Mouse (Mus musculus) CD4-positive helper T cell, adult 2 months (primary cell): ENCODE data around the gene 1700010I14Rik.

Experiments
- DNase-seq: peaks from one replicate; pipeline ENCODE4 v3.0.0-alpha.2; 2012; ENCODE audit warnings: low read depth, missing footprints, low spot score

The 1700010I14Rik gene

DNA sequence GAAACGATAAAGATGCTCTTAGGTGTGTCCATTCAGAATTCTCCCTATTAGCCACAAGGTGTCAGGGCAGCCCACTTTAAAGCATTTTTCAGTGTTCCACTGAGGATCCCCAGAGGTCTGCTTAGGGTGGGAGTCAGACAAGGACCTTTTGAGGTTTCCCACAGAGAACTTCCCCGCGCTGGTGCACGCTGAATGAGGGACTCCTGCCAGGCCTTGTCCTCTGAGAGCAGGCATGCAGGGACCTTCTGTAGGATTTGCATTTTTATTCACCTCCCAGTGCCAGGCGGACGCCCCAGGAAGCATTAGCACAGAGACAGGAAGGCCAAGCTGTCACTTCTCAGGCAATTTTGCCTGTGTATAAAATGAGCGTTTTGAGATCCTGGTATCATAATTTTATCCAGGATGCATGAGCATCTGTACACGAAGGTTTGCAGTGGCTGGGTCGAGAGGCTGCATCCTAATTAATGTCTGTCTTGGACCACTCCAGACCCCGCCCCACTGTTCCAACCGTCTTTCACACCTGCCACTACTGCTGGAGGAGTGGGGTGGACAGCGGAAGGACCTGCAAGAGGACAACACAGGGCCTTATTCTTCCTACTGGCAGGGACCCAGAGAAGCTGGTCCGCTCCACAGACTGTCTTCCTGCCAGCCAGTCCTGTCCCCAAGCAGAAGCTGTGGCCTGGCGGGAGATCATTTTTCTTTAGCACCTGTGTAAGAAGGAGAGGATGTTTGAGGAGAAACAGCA is 35.2 kb downstream of the 1700010I14Rik start:
- DNase-seq, result no peak

DNA sequence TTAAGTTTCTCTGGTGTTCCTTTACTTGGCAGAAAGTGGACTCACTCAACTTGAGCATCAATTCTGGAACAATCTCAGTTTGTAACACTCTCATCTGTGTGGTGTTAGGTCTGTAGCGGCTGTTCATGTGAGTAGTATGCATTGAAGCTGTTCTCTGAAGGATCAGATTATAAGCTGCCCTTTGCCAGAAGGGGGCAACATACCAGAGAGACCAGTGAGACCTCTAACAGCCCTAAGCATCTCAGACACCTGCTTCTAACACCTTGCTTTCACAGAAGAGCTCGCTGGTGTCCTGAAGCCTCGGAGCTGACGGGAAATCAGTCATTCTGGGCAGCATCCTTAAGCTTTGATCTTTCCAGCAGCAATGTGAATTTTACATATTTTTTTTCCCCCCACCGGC is 42.0 kb downstream of the 1700010I14Rik start:
- peak; percentile 14 for DNase-seq

DNA sequence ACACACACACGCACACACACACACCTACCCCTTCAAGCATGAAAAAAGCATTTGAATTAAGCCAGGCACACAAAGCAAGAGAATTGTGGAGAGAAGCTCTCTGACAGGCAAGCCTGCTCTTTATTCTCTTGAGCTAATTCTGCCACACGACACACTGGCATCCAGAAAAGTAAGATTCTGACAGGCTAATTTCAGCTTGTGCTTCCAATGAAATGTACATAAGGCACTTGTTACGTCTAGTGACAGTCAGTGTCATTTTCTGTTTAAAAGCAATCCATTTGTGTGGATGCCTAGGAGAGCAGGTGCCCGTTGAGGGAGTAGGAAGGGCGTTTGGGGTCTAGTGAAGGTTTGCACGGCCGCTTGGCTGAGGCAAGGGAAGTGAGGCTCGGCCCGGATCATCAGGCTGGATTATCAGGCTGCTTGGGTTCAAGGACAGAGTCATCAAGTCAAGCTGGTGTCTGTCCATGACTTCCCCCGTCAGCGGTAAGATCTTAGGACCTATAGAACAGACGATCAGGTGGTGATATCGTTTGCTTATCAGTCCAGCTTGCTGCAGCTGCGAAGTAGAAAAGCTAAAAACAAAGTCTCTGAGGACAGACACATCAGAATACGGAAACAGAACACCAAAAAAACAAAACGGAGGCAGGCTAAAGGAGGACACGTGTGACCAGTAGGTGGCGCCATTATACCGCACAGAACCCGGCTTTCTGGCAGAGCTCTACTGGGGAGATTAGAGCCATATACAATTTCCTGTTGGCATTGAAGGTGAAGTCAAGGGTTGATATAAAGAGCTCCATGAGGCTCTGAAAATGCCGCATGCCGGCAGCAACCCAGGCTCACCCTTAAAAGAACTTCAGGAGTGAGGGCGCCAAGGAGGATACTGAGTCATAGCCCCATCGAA is 43.4 kb downstream of the 1700010I14Rik start:
- peak; percentile 73 for DNase-seq

- no peak for DNase-seq
Measured at GRCm38 (mm10) chr17:9032362-9033044, 44.4 kb downstream of the 1700010I14Rik start.

DNA sequence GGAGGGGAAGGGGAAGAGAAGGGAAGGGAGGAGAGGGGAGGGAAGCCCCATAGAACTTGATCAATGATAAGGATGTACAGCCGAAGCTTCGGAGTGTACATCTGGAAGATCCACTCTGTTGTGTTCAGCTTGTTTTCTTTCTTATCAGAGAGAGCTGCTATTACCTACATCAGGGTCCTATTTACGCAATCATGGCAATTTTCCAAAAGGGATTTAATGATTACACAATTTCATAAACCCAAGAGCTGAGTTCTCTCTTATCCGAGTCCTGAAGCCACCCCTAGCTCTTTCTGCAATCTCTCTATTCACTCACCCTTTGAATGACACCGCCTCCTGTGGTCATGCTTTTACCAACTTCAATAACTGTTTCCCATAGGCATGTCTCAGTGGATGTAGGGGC is 45.4 kb downstream of the 1700010I14Rik start:
- no peak for DNase-seq

DNA sequence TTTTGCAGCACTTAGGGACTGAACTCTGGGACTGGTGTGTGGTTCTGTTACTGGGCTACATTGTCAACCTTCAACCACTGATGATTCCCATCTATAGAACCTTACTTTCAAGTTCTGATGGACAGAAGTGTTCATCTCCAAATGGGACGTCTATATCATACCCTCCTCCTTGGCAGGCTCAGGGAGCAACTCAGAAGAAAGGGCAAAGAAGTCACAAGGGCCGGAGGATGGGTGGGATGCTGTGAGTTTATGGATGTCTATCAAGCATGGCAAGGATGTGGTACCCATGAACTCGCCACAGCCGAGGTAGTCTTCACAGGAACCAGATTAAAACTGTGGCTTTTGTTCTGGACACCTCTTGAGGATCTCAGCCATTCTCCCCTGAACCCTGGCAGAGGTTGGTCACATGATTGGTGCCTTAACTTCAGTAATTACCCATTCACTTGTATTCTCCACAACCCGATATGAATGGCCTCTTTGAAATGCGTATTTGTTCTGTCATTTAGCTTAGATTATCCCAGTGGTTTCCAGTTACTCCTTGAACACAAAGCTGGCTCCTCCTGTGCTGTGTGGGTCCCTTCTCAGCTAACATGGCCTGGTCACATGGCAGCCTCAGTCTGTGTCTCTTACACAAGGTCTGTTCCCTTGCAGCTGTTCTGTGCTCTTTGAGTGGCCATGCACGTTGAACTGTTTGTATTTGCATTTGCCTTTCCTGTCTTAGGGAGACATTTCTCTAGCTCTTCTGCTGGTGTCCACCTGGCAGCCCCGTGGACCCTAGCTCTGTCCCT is 47.6 kb downstream of the 1700010I14Rik start:
- no peak for DNase-seq

DNA sequence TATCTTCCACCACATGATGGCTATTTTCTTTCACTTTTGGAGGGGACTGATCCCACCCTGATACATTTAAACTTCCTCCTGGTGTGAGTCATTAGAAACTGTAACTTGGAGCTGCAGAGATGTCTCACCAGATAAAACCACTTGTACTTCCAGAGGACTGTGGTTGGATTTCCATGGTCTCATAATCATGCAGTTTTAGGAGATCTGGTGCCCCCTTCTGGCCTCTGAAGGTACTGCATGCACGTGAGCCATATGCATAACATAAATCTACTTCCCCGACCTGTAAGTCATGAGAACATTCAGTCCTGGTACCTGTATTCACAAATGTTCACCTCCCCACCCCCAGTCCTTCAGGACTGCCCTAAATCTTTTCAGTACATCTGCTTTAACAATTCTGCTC is 54.6 kb downstream of the 1700010I14Rik start:
- DNase-seq, result peak; percentile 30

DNA sequence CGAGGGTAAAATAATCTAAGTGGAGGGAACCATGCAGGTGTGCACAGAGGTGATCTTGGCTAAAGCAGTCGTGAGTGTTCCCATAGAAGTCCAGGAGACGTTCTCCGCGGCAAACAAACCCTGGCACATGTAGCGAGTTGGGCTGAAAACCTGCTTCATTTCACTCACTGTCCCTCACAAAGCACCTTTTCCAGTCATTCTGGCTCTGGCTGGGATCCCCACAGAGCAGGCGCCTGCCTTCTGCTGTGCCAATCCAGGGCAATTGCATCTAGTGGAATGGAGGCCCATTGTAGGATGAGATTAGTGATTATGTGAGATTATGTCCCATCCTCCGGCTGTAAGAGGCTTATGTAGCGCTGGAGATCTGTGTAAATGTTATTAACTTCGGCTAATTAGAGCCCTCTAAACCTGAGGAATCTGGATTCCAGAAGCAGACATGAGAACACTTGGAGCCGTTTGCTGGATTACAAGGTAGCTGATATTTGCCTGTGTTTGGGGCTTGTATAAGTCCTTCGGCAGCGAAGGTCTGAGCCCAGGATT is 64.4 kb downstream of the 1700010I14Rik start:
- no peak for DNase-seq

- no peak for DNase-seq
Measured at GRCm38 (mm10) chr17:9059360-9059932, 71.3 kb downstream of the 1700010I14Rik start.
